In the genomic region with DNA sequence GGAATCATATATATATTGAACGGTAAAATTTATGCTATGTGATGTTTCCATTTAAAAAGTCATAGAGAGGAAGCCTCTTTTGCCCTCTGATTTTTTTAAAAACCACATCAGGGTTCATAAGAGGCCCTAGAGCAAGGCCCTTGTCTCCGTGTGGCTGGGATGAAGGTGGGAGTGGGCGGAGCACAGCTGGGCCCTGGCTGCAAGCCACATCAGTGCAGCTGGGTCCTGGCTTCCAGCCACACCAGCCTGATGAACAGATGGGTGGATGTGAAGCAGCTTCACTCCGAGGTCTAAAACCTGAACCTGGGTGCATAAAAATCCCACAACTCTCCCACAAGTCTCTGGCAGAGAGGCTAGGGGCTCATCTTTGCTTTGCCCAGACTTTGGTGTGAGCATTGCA, we compare ENCODE assay signal across 14 mouse cellular contexts.
A peak's percentile ranks its signal among the peaks of the same experiment; 100 is the strongest.
DNase-seq lines count a peak whose midpoint lies in the region; ATAC-seq lines count a peak whose summit lies in the region.
"Had no signal": no experiment of that assay in that cellular context is flagged by ENCODE, and none has a peak within 500 bp of the region (broad histone marks: within the 10 kb centered on the region; RNA-seq: fewer than 3 reads in every experiment).

No protein-coding gene starts in this region.

- DNase-seq in hindbrain, embryonic 10.5 days (ENCODE audit: low spot score), result no peak
- no peak for DNase-seq in neural tube, embryonic 10.5 days (ENCODE audit: extremely low spot score, low spot score)
- DNase-seq in layer of hippocampus, postnatal 14 days (ENCODE audit: low spot score in 2 of 2), result no peak
- DNase-seq: adrenal gland, postnatal 25 days; cerebellum, adult 18-20 months; gastrocnemius, postnatal 10 days; kidney, postnatal 14 days; liver, postnatal 0 days; right cerebral cortex, postnatal 25 days had no signal

- H3K4me3 ChIP-seq in hindbrain, embryonic 12.5 days, result no peak overlapping the region
- no peak overlapping the region for H3K4me3 ChIP-seq in hindbrain, embryonic 10.5 days
- no peak overlapping the region for H3K4me3 ChIP-seq in neural tube, embryonic 12.5 days
- no peak overlapping the region for H3K4me3 ChIP-seq in hindbrain, embryonic 15.5 days
- no peak overlapping the region for H3K4me3 ChIP-seq in neural tube, embryonic 13.5 days

- H3K27me3 ChIP-seq in hindbrain, embryonic 12.5 days, result no peaks in the 10 kb centered on the region
- no peaks in the 10 kb centered on the region for H3K27me3 ChIP-seq in hindbrain, embryonic 10.5 days (ENCODE audit: insufficient read depth, poor library complexity, severe bottlenecking)
- no peaks in the 10 kb centered on the region for H3K27me3 ChIP-seq in neural tube, embryonic 12.5 days (replicated peaks)
- H3K27me3 ChIP-seq in hindbrain, embryonic 15.5 days, result no peaks in the 10 kb centered on the region
- no peaks in the 10 kb centered on the region for H3K27me3 ChIP-seq in neural tube, embryonic 13.5 days

- ATAC-seq in hindbrain, embryonic 12.5 days (ENCODE audit: low FRiP score), result peak; percentile 63; the same call in 1 of the 2 replicates
- 0 out of 2 replicates have a peak, but pooled peaks have one; percentile 50 for ATAC-seq in neural tube, embryonic 12.5 days (ENCODE audit: low FRiP score, low read depth)
- ATAC-seq in hindbrain, embryonic 15.5 days (ENCODE audit: low FRiP score, low read depth), result peak; percentile 68; the same call in 1 of the 2 replicates
- peak; percentile 71 for ATAC-seq in neural tube, embryonic 13.5 days (ENCODE audit: low read depth)
- ATAC-seq: liver, postnatal 0 days had no signal

- no peak overlapping the region for H3K27ac ChIP-seq in hindbrain, embryonic 12.5 days
- H3K27ac ChIP-seq in hindbrain, embryonic 10.5 days, result no peak overlapping the region
- H3K27ac ChIP-seq in neural tube, embryonic 12.5 days, result no peak overlapping the region
- H3K27ac ChIP-seq in hindbrain, embryonic 15.5 days (replicated peaks), result no peak overlapping the region
- 0 out of 2 replicates have a peak overlapping the region, but pooled peaks have one; percentile 28 for H3K27ac ChIP-seq in neural tube, embryonic 13.5 days (replicated peaks)
- H3K27ac ChIP-seq: stomach, postnatal 0 days had no signal

- H3K4me2 ChIP-seq in hindbrain, embryonic 12.5 days (replicated peaks), result no peak overlapping the region
- H3K4me2 ChIP-seq in neural tube, embryonic 12.5 days (replicated peaks), result no peak overlapping the region
- H3K4me2 ChIP-seq in hindbrain, embryonic 15.5 days, result no peak overlapping the region
- H3K4me2 ChIP-seq in neural tube, embryonic 13.5 days, result no peak overlapping the region

- 71% methylated on average over 4 of the region's 4 CpGs for WGBS in hindbrain, embryonic 12.5 days
- WGBS in hindbrain, embryonic 10.5 days, result 84% methylated on average over 4 of the region's 4 CpGs
- 83% methylated on average over 4 of the region's 4 CpGs for WGBS in neural tube, embryonic 12.5 days
- 64% methylated on average over 4 of the region's 4 CpGs for WGBS in hindbrain, embryonic 15.5 days
- 61% methylated on average over 4 of the region's 4 CpGs for WGBS in neural tube, embryonic 13.5 days

- no peaks in the 10 kb centered on the region for H3K4me1 ChIP-seq in hindbrain, embryonic 12.5 days
- H3K4me1 ChIP-seq in hindbrain, embryonic 10.5 days (replicated peaks), result 0 out of 2 replicates have a peak, but pooled peaks cover 3% of the 10 kb centered on the region
- H3K4me1 ChIP-seq in neural tube, embryonic 12.5 days, result no peaks in the 10 kb centered on the region
- H3K4me1 ChIP-seq in hindbrain, embryonic 15.5 days (replicated peaks), result peaks cover 7% of the 10 kb centered on the region; the same call in 1 of the 2 replicates
- peaks cover 13% of the 10 kb centered on the region; the same call in 1 of the 2 replicates for H3K4me1 ChIP-seq in neural tube, embryonic 13.5 days (replicated peaks)

- 0 out of 2 replicates have a peak, but pooled peaks cover 6% of the 10 kb centered on the region for H3K36me3 ChIP-seq in hindbrain, embryonic 12.5 days
- H3K36me3 ChIP-seq in hindbrain, embryonic 10.5 days, result peaks cover 71% of the 10 kb centered on the region
- H3K36me3 ChIP-seq in neural tube, embryonic 12.5 days, result peaks cover 29% of the 10 kb centered on the region
- 0 out of 2 replicates have a peak, but pooled peaks cover 3% of the 10 kb centered on the region for H3K36me3 ChIP-seq in hindbrain, embryonic 15.5 days
- H3K36me3 ChIP-seq in neural tube, embryonic 13.5 days, result peaks cover 44% of the 10 kb centered on the region

- H3K9me3 ChIP-seq in hindbrain, embryonic 12.5 days (replicated peaks), result no peaks in the 10 kb centered on the region
- H3K9me3 ChIP-seq in hindbrain, embryonic 10.5 days, result no peaks in the 10 kb centered on the region
- H3K9me3 ChIP-seq in neural tube, embryonic 12.5 days, result no peaks in the 10 kb centered on the region
- no peaks in the 10 kb centered on the region for H3K9me3 ChIP-seq in hindbrain, embryonic 15.5 days
- H3K9me3 ChIP-seq in neural tube, embryonic 13.5 days, result no peaks in the 10 kb centered on the region

- no peak overlapping the region for H3K9ac ChIP-seq in hindbrain, embryonic 12.5 days
- no peak overlapping the region for H3K9ac ChIP-seq in neural tube, embryonic 12.5 days
- no peak overlapping the region for H3K9ac ChIP-seq in hindbrain, embryonic 15.5 days
- no peak overlapping the region for H3K9ac ChIP-seq in neural tube, embryonic 13.5 days
- H3K9ac ChIP-seq: liver, postnatal 0 days had no signal
